Mouse (Mus musculus) heart, embryonic 15.5 days (tissue): ENCODE data around the gene Zfyve21. TPM values are rescaled to one million over a fixed set of nuclear protein-coding genes. Genes with fewer than 3 reads are reported as not detected.

Experiments used
- ATAC-seq: fragments of 200-750 bp; cut with Nextera tagmentation; replicated peaks from 2 replicates; pipeline ENCODE4 v1.8.0; 2017; ENCODE audit warnings: low read depth, moderate TSS enrichment; ENCODE audit not compliant: insufficient number of reproducible peaks, insufficient read depth, low FRiP score
- H3K27ac ChIP-seq: fragments of 300-500 bp; sonication (generic); 2 replicates; pipeline ENCODE4 v1.5.1; 2015; ENCODE audit warnings: mild to moderate bottlenecking, inconsistent platforms
- H3K27me3 ChIP-seq: fragments of 300-500 bp; sonication (generic); 2 replicates; pipeline ENCODE4 v1.6.1; 2015; ENCODE audit warnings: inconsistent platforms
- H3K36me3 ChIP-seq: fragments of 300-500 bp; sonication (generic); 2 replicates; pipeline ENCODE4 v1.6.1; 2015; ENCODE audit warnings: mild to moderate bottlenecking, inconsistent platforms
- H3K4me1 ChIP-seq: fragments of 300-500 bp; sonication (generic); replicated peaks from 2 replicates; pipeline ENCODE4 v1.6.1; 2015; ENCODE audit warnings: inconsistent platforms
- H3K4me2 ChIP-seq: fragments of 300-500 bp; sonication (generic); 2 replicates; pipeline ENCODE4 v1.6.1; 2015; ENCODE audit warnings: inconsistent platforms, mild to moderate bottlenecking, moderate library complexity
- H3K4me3 ChIP-seq: fragments of 300-500 bp; sonication (generic); 2 replicates; pipeline ENCODE4 v1.5.1; 2015; ENCODE audit warnings: mild to moderate bottlenecking, inconsistent platforms
- H3K9ac ChIP-seq: fragments of 300-500 bp; sonication (generic); 2 replicates; pipeline ENCODE4 v1.6.1; 2015; ENCODE audit warnings: mild to moderate bottlenecking, inconsistent platforms
- H3K9me3 ChIP-seq: fragments of 300-500 bp; sonication (generic); replicated peaks from 2 replicates; pipeline ENCODE4 v1.6.1; 2016; ENCODE audit warnings: inconsistent platforms
- WGBS: fragments of 180-500 bp; shearing (Covaris S2); methylation state at CpG from one replicate; pipeline ENCODE4 v1.1.7; 2015; ENCODE audit warnings: mixed read lengths; 5-methylcytosine and 5-hydroxymethylcytosine counted together
- polyA plus RNA-seq: library from polyadenylated mRNA; unstranded; fragments of >200 nt; fragmentation: Nextera tagmentation; extraction: Ambion mirVana; gene quantifications from 2 replicates; pipeline ENCODE4 v1.2.1, GENCODE M21; 2015

The Zfyve21 gene
- polyA plus RNA-seq, 1 experiment from 2014 or later, result 86.6 TPM

DNA sequence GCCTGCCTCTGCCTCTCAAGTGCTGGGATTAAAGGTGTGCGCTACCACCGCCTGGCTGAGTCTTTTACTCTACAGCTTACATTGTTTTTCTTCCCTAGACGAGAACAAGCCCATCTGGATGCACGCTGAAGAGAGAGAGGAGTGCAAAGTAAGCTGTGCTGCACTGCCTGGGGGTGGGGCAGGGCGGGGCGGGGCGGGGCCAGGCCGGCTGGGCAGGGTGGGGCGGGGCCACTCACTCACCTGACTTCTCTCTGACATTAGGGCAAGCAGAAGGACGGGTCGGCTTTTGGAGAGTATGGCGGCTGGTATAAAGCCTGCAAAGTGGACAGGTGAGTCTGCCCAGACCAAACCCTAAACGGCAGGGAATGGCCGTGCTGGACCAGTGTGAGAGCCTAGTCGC, 28.8 kb upstream of the Zfyve21 start:
- no peak for ATAC-seq
- 71% methylated on average over 15 of the region's 15 CpGs for WGBS
- no peak overlapping the region for H3K27ac ChIP-seq
- no peaks in the 10 kb centered on the region for H3K9me3 ChIP-seq
- H3K4me3 ChIP-seq, result no peak overlapping the region
- no peak overlapping the region for H3K9ac ChIP-seq
- no peaks in the 10 kb centered on the region for H3K27me3 ChIP-seq
- peaks cover 94% of the 10 kb centered on the region for H3K36me3 ChIP-seq
- no peaks in the 10 kb centered on the region for H3K4me1 ChIP-seq
- no peak overlapping the region for H3K4me2 ChIP-seq

DNA sequence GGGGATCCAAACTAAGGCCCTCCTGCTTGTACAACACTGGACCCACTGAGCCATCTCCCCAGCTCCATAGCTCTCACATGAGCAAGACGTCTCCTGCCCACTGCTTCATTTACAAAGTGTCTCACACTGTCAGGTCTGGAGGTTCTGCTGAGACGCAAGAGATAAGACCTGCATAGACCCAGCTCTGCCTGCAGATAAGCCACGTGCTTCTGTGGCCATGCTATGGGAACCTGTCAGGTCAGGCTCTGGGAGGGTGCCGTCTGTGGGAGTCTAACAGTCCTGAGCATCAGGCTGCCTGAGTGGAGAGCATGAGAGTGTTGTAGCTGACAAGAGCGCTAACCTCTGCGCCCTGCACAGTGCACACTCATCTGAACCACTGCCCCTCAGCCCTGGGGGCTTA, 27.0 kb upstream of the Zfyve21 start:
- no peak overlapping the region for H3K4me2 ChIP-seq
- ATAC-seq, result no peak
- no peak overlapping the region for H3K4me3 ChIP-seq
- no peaks in the 10 kb centered on the region for H3K27me3 ChIP-seq
- WGBS, result 59% methylated on average over 6 of the region's 6 CpGs
- H3K36me3 ChIP-seq, result peaks cover 95% of the 10 kb centered on the region
- H3K27ac ChIP-seq, result no peak overlapping the region
- H3K9ac ChIP-seq, result no peak overlapping the region
- no peaks in the 10 kb centered on the region for H3K9me3 ChIP-seq
- H3K4me1 ChIP-seq, result no peaks in the 10 kb centered on the region

DNA sequence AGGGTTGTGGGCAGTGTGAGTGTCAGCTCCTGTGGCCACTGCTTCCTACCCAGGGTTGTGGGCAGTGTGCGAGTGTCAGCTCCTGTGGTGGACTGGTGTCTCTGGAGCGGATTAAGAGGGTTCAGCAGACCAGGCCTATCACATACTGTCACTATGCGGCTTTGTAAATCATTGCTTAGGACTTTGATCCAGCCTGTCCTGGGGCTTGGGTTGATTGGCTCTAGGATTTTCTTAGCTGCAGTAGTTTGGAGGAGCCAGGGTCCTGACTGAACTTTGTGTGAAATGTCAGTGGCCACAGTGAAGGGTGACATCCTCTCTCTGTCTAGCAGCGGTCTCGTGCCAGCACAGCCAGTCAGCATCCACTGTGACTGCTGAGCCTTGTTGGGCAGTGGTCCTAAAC, 23.9 kb upstream of the Zfyve21 start:
- Histone ChIP-seq H3K4me3 (no peak overlapping the region), H3K4me1 (0 out of 2 replicates have a peak, but pooled peaks cover 8% of the 10 kb centered on the region), H3K4me2 (no peak overlapping the region), H3K27ac (no peak overlapping the region), H3K27me3 (no peaks in the 10 kb centered on the region), H3K36me3 (peaks cover 91% of the 10 kb centered on the region), H3K9ac (no peak overlapping the region), H3K9me3 (no peaks in the 10 kb centered on the region)
- WGBS, result 93% methylated on average over 5 of the region's 5 CpGs
- no peak for ATAC-seq

DNA sequence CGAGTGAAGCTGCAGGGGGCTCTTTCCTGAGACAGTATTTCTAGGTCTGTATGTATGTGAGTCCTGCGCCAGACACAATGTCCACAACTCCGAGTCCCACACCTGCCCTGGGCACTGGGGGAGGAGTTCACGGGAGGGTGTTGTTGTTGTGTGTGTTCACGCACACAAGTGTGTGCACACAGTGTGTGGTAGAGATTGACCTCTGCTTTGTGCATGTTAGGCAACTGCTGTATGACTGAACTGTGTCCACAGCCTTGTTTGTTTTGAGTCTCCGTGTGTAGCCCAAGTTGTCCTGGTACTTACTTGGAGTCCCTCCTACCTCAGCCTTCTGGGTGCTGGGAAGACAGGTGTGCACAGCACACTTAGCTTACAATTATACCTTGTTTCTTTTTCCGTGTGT, 23.3 kb upstream of the Zfyve21 start:
- H3K4me3 ChIP-seq, result no peak overlapping the region
- H3K4me2 ChIP-seq, result no peak overlapping the region
- H3K9ac ChIP-seq, result no peak overlapping the region
- WGBS, result 89% methylated on average over 7 of the region's 7 CpGs
- no peaks in the 10 kb centered on the region for H3K9me3 ChIP-seq
- H3K27ac ChIP-seq, result no peak overlapping the region
- H3K4me1 ChIP-seq, result 0 out of 2 replicates have a peak, but pooled peaks cover 8% of the 10 kb centered on the region
- H3K36me3 ChIP-seq, result peaks cover 91% of the 10 kb centered on the region
- no peaks in the 10 kb centered on the region for H3K27me3 ChIP-seq
- no peak for ATAC-seq

DNA sequence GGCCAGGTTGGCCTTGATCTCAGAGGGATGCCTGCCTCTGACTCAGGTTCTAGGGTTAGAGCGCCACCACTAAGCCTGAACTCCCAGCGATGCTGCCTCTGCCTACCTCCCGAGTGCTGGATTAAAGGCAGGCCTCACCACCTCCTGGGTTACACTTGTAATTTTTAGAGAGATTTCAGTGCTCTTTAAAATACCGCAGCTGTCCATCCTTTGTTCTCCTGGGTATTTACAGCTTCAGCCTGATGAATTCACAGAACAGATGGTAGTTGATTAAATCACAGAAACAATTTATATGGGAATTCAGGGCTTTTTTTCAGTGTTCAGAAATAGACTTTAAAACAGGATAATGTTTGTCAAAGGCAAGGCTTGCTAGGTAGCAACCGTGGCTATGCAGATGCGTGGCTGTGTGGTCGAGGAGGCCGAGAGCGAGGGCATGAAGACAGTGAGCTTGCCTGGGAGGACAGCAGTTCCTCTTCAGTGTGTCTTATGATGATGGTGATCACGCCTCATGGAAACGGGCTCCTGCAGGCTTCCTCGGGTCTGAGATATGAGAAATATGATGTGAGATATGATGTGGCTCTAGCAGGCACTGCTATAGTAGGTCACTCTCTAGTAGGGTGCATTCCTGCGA, 22.4 kb upstream of the Zfyve21 start:
- H3K4me2 ChIP-seq, result no peak overlapping the region
- H3K9ac ChIP-seq, result no peak overlapping the region
- no peak overlapping the region for H3K27ac ChIP-seq
- peaks cover 91% of the 10 kb centered on the region for H3K36me3 ChIP-seq
- H3K4me3 ChIP-seq, result no peak overlapping the region
- WGBS, result 89% methylated on average over 13 of the region's 13 CpGs
- no peaks in the 10 kb centered on the region for H3K27me3 ChIP-seq
- no peaks in the 10 kb centered on the region for H3K9me3 ChIP-seq
- H3K4me1 ChIP-seq, result 0 out of 2 replicates have a peak, but pooled peaks cover 8% of the 10 kb centered on the region
- ATAC-seq, result no peak

DNA sequence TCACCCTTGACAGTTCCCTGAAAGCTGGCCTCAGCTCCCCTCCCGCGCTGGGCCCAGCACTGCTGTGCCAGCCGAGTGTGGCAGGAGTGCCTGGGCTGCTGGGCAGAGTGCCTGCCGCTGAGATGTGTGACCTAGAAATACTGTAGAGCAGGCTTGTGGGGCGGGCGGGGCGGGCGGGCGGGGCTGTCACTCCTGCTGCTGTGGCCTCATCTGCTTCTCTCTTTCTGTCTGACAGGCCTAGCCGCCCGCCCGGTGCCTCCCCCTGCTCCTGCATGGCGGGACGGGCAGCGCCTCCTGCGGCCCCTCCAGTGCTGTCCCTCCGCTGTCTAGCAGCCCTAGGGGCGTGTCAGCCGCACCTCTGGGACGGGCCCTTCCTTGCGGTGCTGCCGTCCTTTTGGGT, 19.9 kb upstream of the Zfyve21 start:
- H3K36me3 ChIP-seq, result peaks cover 78% of the 10 kb centered on the region
- peak; percentile 53; the same call in 1 of the 2 replicates for ATAC-seq
- no peaks in the 10 kb centered on the region for H3K9me3 ChIP-seq
- 59% methylated on average over 19 of the region's 22 CpGs for WGBS
- no peak overlapping the region for H3K4me2 ChIP-seq
- peak overlapping the region; percentile 41 for H3K27ac ChIP-seq
- H3K9ac ChIP-seq, result no peak overlapping the region
- no peak overlapping the region for H3K4me3 ChIP-seq
- no peaks in the 10 kb centered on the region for H3K27me3 ChIP-seq
- H3K4me1 ChIP-seq, result 0 out of 2 replicates have a peak, but pooled peaks cover 8% of the 10 kb centered on the region

DNA sequence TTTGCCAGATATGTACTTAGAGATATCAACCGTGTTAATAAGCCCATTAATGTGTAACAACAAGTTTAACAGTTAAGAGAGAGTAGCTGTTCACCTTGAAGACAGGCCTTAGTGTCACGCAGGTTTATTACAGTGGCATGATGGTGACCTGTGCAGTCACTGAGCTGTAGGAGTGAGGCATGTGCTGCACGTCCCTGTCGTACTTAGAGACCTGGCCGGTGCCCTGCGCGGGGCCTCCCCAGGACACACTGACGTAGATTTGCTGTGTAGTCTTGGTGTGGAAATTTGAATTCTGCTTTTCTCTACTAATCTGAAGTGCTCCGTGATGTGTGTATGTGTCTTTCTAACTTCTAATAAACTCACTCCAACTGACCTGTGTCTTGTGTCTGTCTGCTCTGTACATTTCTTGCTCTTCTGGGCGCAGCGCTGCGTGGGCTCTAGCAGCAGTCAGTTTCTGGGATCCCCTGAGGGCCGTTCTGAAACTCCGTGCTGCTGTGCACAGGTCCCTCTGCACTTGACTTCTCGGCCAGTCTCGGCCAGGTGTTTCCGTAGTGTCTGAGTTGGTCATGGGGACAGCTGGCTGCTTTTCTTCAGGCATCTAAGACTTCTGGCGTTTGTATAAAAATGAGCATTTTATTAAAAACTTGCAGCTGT, 19.3 kb upstream of the Zfyve21 start:
- Histone ChIP-seq H3K9me3 (no peaks in the 10 kb centered on the region), H3K27me3 (no peaks in the 10 kb centered on the region), H3K36me3 (peaks cover 77% of the 10 kb centered on the region)

DNA sequence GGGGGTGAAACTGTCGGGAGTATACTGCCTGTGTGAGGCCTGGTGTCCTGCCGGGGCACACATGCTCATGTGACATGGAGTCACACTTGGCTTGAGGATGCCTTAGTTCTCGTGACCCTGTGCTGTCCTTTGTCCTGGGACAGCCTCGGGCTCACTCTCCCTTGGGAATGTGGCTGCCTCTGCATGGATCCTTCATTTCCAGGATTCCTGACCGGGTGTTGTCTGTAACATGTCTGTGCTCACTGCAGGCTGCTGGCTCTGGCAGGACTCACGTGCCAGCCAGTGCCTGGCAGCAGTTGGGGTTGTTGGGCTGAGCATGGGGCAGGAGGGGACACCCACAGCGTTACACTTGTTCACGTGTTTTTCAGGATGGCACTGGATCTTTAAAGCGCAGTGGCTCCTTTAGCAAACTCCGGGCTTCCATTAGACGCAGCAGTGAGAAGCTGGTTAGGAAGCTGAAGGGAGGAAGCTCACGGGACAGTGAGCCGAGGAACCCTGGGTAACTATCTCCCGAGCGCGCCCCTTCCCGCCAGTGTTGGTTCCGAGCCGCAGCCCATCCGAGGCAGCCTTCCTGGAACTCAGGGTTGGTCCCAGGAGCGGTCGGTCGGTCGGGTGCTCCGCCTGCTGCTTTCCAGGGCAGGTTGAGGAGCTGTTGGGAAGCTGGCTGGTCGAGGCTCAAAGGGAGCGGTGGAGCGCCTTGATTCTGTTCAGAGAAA, 18.6 kb upstream of the Zfyve21 start:
- ATAC-seq, result no peak
- Histone ChIP-seq H3K9me3 (no peaks in the 10 kb centered on the region), H3K27me3 (no peaks in the 10 kb centered on the region), H3K4me1 (peaks cover 13% of the 10 kb centered on the region), H3K4me3 (no peak overlapping the region), H3K9ac (no peak overlapping the region), H3K36me3 (peaks cover 76% of the 10 kb centered on the region), H3K27ac (no peak overlapping the region), H3K4me2 (no peak overlapping the region)
- 83% methylated on average over 28 of the region's 28 CpGs for WGBS

More for the DNA sequence above, 19.3 kb upstream of the Zfyve21 start:
- WGBS, result 92% methylated on average over 18 of the region's 18 CpGs
- H3K4me1 ChIP-seq, result 0 out of 2 replicates have a peak, but pooled peaks cover 8% of the 10 kb centered on the region
- no peak overlapping the region for H3K4me2 ChIP-seq
- H3K4me3 ChIP-seq, result no peak overlapping the region
- no peak for ATAC-seq
- H3K27ac ChIP-seq, result 0 out of 2 replicates have a peak overlapping the region, but pooled peaks have one; percentile 41
- no peak overlapping the region for H3K9ac ChIP-seq

DNA sequence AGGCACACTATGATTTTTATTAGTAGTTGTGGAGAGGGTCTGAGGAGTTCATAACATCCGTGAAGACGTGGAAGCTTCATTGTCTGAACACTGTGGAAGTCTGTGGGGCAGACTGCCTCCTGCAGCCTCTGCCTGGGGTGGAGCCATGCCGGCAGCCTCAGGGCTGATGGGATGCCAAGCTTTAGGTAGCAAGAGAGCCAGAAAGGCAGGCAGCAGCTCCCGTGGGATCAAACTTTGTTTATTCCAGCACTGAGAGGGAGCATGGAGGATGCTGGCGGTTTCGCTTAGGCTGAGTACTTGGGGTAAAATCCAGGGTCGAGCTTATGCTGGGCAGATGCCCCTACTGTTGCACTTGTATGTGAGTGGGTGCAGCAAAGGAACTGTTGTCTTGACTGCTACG, 16.7 kb upstream of the Zfyve21 start:
- Histone ChIP-seq H3K27ac (no peak overlapping the region), H3K27me3 (no peaks in the 10 kb centered on the region), H3K9ac (no peak overlapping the region), H3K4me2 (no peak overlapping the region), H3K36me3 (peaks cover 72% of the 10 kb centered on the region), H3K9me3 (no peaks in the 10 kb centered on the region), H3K4me3 (no peak overlapping the region), H3K4me1 (peaks cover 18% of the 10 kb centered on the region)
- no peak for ATAC-seq
- 89% methylated on average over 8 of the region's 8 CpGs for WGBS

DNA sequence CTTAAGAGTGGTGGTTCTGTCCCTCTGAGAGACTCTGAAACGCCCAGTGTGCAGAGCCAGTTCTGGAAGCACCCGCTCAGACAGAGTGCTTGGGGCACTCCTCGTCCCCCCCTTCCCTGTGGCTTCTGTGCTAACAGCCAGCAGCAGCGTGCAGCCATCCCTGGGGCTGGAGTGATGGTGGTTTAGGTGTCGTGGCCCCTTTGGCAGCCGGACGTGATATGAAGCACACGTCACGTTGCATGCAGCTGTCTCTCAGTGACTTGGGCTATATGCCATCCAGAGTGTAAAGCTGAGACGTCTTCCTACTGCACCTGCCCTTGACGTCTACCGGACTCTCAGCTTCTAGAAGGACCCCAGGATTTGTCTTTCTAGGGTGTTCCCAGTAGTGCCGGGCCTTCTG, 15.5 kb upstream of the Zfyve21 start:
- peaks cover 14% of the 10 kb centered on the region for H3K4me1 ChIP-seq
- no peaks in the 10 kb centered on the region for H3K27me3 ChIP-seq
- H3K4me3 ChIP-seq, result no peak overlapping the region
- H3K9me3 ChIP-seq, result no peaks in the 10 kb centered on the region
- no peak overlapping the region for H3K4me2 ChIP-seq
- H3K27ac ChIP-seq, result no peak overlapping the region
- ATAC-seq, result no peak
- 88% methylated on average over 13 of the region's 13 CpGs for WGBS
- H3K9ac ChIP-seq, result no peak overlapping the region
- peaks cover 79% of the 10 kb centered on the region for H3K36me3 ChIP-seq

DNA sequence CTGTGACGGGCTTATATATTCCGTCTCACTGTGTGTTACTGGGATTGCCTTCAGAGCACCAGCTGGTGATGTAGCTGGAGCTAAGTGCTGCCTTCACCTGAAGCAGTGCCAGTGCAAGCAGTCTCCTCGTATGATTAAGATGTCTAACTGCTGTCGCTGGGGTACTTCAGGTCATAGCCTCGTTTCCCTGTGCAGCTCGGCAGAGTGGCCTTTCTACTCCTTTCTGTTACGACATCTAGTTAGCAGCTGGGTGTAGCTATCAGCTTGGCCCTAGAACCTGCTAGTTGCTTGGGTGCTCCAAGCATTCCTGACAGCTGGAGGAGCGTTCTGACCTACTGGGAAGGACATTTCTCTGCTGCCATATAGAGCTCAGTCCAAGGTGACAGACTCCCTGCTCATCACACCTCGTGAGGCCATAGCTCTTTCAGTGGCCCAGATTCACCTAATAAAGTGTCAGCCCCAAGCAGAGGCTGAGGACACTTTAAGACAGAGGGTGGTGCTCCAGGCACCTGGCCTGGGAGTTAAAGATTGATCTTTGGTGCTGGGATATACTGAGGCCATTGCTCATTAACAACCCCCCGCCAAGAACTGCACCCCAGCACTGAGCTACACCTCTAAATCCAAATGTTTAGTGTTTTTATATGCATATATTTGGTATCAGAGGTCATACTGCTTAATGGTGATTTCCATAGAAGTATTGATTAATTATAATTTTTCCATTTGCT, 13.3 kb upstream of the Zfyve21 start:
- Histone ChIP-seq H3K27ac (peak overlapping the region; percentile 42; the same call in 1 of the 2 replicates), H3K4me2 (no peak overlapping the region), H3K4me3 (no peak overlapping the region), H3K9me3 (no peaks in the 10 kb centered on the region), H3K36me3 (peaks cover 73% of the 10 kb centered on the region), H3K4me1 (peaks cover 10% of the 10 kb centered on the region), H3K9ac (no peak overlapping the region), H3K27me3 (no peaks in the 10 kb centered on the region)
- no peak; the same call in 1 of the 2 replicates for ATAC-seq
- WGBS, result 65% methylated on average over 10 of the region's 10 CpGs
